Mouse (Mus musculus): ENCODE results near the gene Zfp74. TPM values are rescaled to one million over a fixed set of nuclear protein-coding genes. Genes with fewer than 3 reads are reported as not detected.
"Not testable (repeated sequence)": the region's sequence is repeated elsewhere in the genome, so short reads cannot be mapped to it uniquely, and the experiment has no call there.

The Zfp74 gene
- total RNA-seq (2021) = 10 to 100 TPM; 17.3 to 17.8 TPM
- long read RNA-seq, experiment 1, partial matches to known transcripts = 0 of 6 reads
- long read RNA-seq, experiment 1, other reads (novel, unspliced or antisense) = 6 of 6 reads
- long read RNA-seq, experiment 2, partial matches to known transcripts = 0 of 8 reads
- long read RNA-seq, experiment 2, other reads (novel, unspliced or antisense) = 8 of 8 reads

- peak; percentile 76 to 84 for DNase-seq (ENCODE audit: low spot score in 2 of 2)
These were observed at the start of gene Zfp74 for GRCm38 (mm10) chr7:29953513-29954401. TSS of gene Zfp74 (minus strand) at chr7:29954089.

- no peak for DNase-seq (ENCODE audit: low spot score in 2 of 2)
These were observed 46.7 kb upstream of the Zfp74 start for GRCm38 (mm10) chr7:30000601-30001000.

- DNase-seq (ENCODE audit: low spot score in 2 of 2) = no peak
These were observed 41.2 kb upstream of the Zfp74 start for GRCm38 (mm10) chr7:29995134-29995533.

- DNase-seq (ENCODE audit: low spot score in 2 of 2) = no peak
These were observed 39.5 kb upstream of the Zfp74 start for GRCm38 (mm10) chr7:29993340-29993739.

GRCm38 (mm10) chr7:29992698-29993097, 38.8 kb upstream of the Zfp74 start:
- DNase-seq (ENCODE audit: low spot score in 2 of 2) = no peak

GRCm38 (mm10) chr7:29989031-29989430, 35.1 kb upstream of the Zfp74 start:
- no peak for DNase-seq (ENCODE audit: low spot score in 2 of 2)

- no peak for DNase-seq (ENCODE audit: low spot score in 2 of 2)
These were observed 33.7 kb upstream of the Zfp74 start for GRCm38 (mm10) chr7:29987551-29987950.

- DNase-seq (ENCODE audit: low spot score in 2 of 2) = no peak
These were observed 32.2 kb upstream of the Zfp74 start for GRCm38 (mm10) chr7:29986101-29986500.

GRCm38 (mm10) chr7:29983690-29984380, 29.9 kb upstream of the Zfp74 start, which contains the start of gene Zfp568:
TSS of gene Zfp568 (plus strand) at chr7:29983955.
- DNase-seq (ENCODE audit: low spot score in 2 of 2) = peak; percentile 90 to 92

GRCm38 (mm10) chr7:29983340-29983689, 29.4 kb upstream of the Zfp74 start:
- no peak for DNase-seq (ENCODE audit: low spot score in 2 of 2)

GRCm38 (mm10) chr7:29982931-29983330, 29.0 kb upstream of the Zfp74 start:
- peak in 1 of 2 experiments; percentile 4 for DNase-seq (ENCODE audit: low spot score in 2 of 2)

- DNase-seq (ENCODE audit: low spot score in 2 of 2) = no peak
These were observed 28.5 kb upstream of the Zfp74 start for GRCm38 (mm10) chr7:29982341-29982740.

GRCm38 (mm10) chr7:29981860-29982259, 28.0 kb upstream of the Zfp74 start:
- no peak for DNase-seq (ENCODE audit: low spot score in 2 of 2)

GRCm38 (mm10) chr7:29981455-29981854, 27.6 kb upstream of the Zfp74 start:
- DNase-seq (ENCODE audit: low spot score in 2 of 2) = no peak

GRCm38 (mm10) chr7:29980761-29981160, 26.9 kb upstream of the Zfp74 start:
- DNase-seq (ENCODE audit: low spot score in 2 of 2) = no peak

GRCm38 (mm10) chr7:29970686-29971085, 16.8 kb upstream of the Zfp74 start:
- no peak for DNase-seq (ENCODE audit: low spot score in 2 of 2)

- DNase-seq (ENCODE audit: low spot score in 2 of 2) = not testable (repeated sequence)
These were observed 11.4 kb upstream of the Zfp74 start for GRCm38 (mm10) chr7:29965115-29965810.

- no peak for DNase-seq (ENCODE audit: low spot score in 2 of 2)
These were observed 5.1 kb upstream of the Zfp74 start for GRCm38 (mm10) chr7:29959004-29959403.

GRCm38 (mm10) chr7:29958125-29958724, 4.3 kb upstream of the Zfp74 start:
- DNase-seq (ENCODE audit: low spot score in 2 of 2) = no peak

- no peak for DNase-seq (ENCODE audit: low spot score in 2 of 2)
These were observed 2.4 kb upstream of the Zfp74 start for GRCm38 (mm10) chr7:29956257-29956656.

- peak in 1 of 2 experiments; percentile 41 for DNase-seq (ENCODE audit: low spot score in 2 of 2)
These were observed 842 bp upstream of the Zfp74 start for GRCm38 (mm10) chr7:29954731-29955130.

All from layer of hippocampus, postnatal 14 days (tissue).